Mouse (Mus musculus) heart, adult 2 months (tissue): ENCODE data around the gene Ano2. TPM values are rescaled to one million over a fixed set of nuclear protein-coding genes. Genes with fewer than 3 reads are reported as not detected.

Experiments
- DNase-seq, 2 experiments: peaks; one replicate each; pipeline ENCODE4 v3.0.0; 2021
- H3K27ac ChIP-seq: fragments of 200-600 bp; 2 replicates; pipeline ENCODE4 v1.8.1; 2022
- H3K27me3 ChIP-seq: fragments of 200-500 bp; 2 replicates; pipeline ENCODE4 v1.6.1; 2012; ENCODE audit warnings: mild to moderate bottlenecking, low read length, inconsistent platforms, mixed read lengths; ENCODE audit not compliant: control insufficient read depth, insufficient read depth
- H3K36me3 ChIP-seq: fragments of 200-500 bp; 2 replicates; pipeline ENCODE4 v1.6.1; 2012; ENCODE audit warnings: low read length, inconsistent platforms; ENCODE audit not compliant: control insufficient read depth, insufficient read depth
- H3K4me1 ChIP-seq: fragments of 200-500 bp; 2 replicates; pipeline ENCODE4 v1.6.1; 2011; ENCODE audit warnings: low read length; ENCODE audit not compliant: control insufficient read depth, insufficient read depth
- H3K4me3 ChIP-seq: fragments of 200-600 bp; 2 replicates; pipeline ENCODE4 v1.8.1; 2022
- H3K79me2 ChIP-seq: fragments of 200-500 bp; replicated peaks from 2 replicates; pipeline ENCODE4 v1.6.1; 2012; ENCODE audit warnings: mild to moderate bottlenecking, inconsistent platforms, low read length, moderate library complexity, mixed read lengths; ENCODE audit not compliant: control insufficient read depth, insufficient read depth
- H3K9ac ChIP-seq: fragments of 200-500 bp; 2 replicates; pipeline ENCODE4 v1.6.1; 2012; ENCODE audit warnings: low read depth, mild to moderate bottlenecking, control low read depth, inconsistent platforms, low read length, mixed read lengths
- CTCF ChIP-seq: fragments of 200-600 bp; IDR thresholded peaks from 2 replicates; pipeline ENCODE4 v1.8.1; 2022; ENCODE audit warnings: antibody characterized with exemption, mild to moderate bottlenecking, moderate library complexity
- EP300 ChIP-seq: fragments of 200-500 bp; IDR thresholded peaks from 2 replicates; pipeline ENCODE4 v1.6.1; 2011; ENCODE audit warnings: low read depth, low read length, control low read depth; ENCODE audit not compliant: insufficient read depth
- POLR2A ChIP-seq: fragments of 200-500 bp; IDR thresholded peaks from 2 replicates; pipeline ENCODE4 v1.6.1; 2011; ENCODE audit warnings: mild to moderate bottlenecking, low read depth, low read length, control low read depth; ENCODE audit not compliant: insufficient read depth
- WGBS: fragments of 180-500 bp; shearing (Covaris S2); methylation state at CpG from one replicate; pipeline ENCODE4 v1.1.7; 2018; 5-methylcytosine and 5-hydroxymethylcytosine counted together
- intact Hi-C: fragments of 180-260 bp; cut with DNase I; formaldehyde crosslinking; loops from one replicate; pipeline ENCODE4 v1.15.1; 2025
- long read RNA-seq: library from polyadenylated mRNA; stranded (forward); transcript quantifications from one replicate; pipeline ENCODE4 v2.0.0, GENCODE M21; 2021
- polyA plus RNA-seq: library from polyadenylated mRNA; depleted of rRNA; stranded (reverse); fragments of >200 nt; gene quantifications from 2 replicates; pipeline ENCODE4 v1.2.3, GENCODE M21; 2012; rRNA removed
- total RNA-seq, 2 experiments: library from RNA; stranded (reverse); gene quantifications; 2 replicates each; pipeline ENCODE4 v1.2.3; 2021

The Ano2 gene
- total RNA-seq (under 1 TPM in 1 of 2 experiments, not detected in 1; 0.30 TPM), polyA plus RNA-seq (0.08 TPM in 1 of 2 replicates, not detected in the other)
- long read RNA-seq = 0 reads

DNA sequence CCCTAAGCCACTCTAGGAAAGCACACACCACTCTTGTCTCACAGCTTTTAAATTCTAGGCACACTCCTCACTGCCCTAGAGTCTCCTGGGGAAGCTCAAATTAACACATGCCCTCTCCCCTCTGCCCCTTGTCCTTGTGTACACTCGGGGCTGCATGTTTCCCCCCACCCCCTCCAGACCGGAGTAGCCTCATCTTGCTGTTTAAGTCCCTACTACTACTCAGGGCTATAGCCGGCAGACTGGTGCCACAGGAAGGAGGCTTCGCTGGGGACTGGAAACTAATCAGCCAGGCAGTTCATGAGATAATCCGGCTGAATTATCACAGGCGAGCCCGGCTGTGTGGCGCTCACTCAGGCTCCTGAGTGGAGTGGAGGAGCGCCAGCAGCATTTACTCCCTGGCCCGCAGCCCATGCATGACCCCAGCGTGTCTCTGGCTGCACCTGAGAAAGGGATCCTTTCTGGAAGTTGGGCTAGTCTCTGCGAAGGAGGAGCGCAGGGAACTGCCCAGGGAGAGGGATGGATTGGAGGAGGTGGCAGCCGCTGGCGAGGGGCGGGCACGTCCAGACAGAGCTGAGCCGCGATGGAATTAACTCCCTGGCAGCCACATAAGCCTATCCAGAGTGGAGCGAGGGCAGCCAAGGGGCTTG, at the start of gene Ano2:
Gene Ano2 (plus strand): TSS at position 363 of the 647 bp plus-strand sequence.
- H3K9ac ChIP-seq = no peak within 1 kb of the TSS
- no peaks in the 10 kb centered on the region; the same call in 1 of the 2 replicates for H3K27me3 ChIP-seq
- WGBS = 7% methylated on average over 20 of the region's 20 CpGs
- H3K4me3 ChIP-seq = no peak within 1 kb of the TSS
- H3K36me3 ChIP-seq = no peaks in the 10 kb centered on the region
- TF ChIP-seq POLR2A (no peak), CTCF (no peak), EP300 (no peak)
- DNase-seq = peak in 1 of 2 experiments; percentile 5
- no peaks in the 10 kb centered on the region for H3K4me1 ChIP-seq
- intact Hi-C loops = no loop called here
- no peaks in the 10 kb centered on the region for H3K79me2 ChIP-seq
- H3K27ac ChIP-seq = no peak within 1 kb of the TSS

GRCm38 (mm10) chr6:125640486-125640885, 49.7 kb upstream of the Ano2 start:
- intact Hi-C loops = no loop called here
- no peaks in the 10 kb centered on the region for H3K79me2 ChIP-seq
- H3K4me1 ChIP-seq = no peaks in the 10 kb centered on the region
- no peak overlapping the region for H3K27ac ChIP-seq
- no peak overlapping the region for H3K4me3 ChIP-seq
- no peak overlapping the region for H3K9ac ChIP-seq
- H3K27me3 ChIP-seq = no peaks in the 10 kb centered on the region
- no peaks in the 10 kb centered on the region for H3K36me3 ChIP-seq
- no peak for DNase-seq
- TF ChIP-seq POLR2A (no peak), EP300 (no peak), CTCF (no peak)
- 58% methylated on average over 4 of the region's 4 CpGs for WGBS

DNA sequence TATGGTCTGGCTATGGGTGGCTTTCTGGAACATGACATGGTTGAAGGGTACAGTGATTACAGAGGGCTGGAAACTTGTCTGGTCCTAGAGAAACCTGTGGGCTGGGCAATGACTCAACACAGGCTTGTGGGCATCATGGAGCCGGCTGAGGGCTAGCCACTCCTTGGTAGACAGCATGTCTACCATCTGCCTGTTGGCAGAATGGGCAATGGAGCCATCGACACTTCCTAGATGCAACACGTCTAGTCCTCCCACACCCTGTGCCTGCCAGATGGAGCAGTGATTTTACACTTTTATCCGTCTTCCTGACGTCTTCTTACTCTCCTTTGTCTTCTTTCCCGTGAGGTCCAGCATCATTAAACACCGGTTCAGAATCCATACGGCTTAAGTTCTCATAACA, 49.1 kb upstream of the Ano2 start:
- WGBS = 79% methylated on average over 8 of the region's 8 CpGs
- H3K27ac ChIP-seq = no peak overlapping the region
- no peaks in the 10 kb centered on the region for H3K27me3 ChIP-seq
- DNase-seq = no peak
- H3K36me3 ChIP-seq = no peaks in the 10 kb centered on the region
- H3K4me3 ChIP-seq = no peak overlapping the region
- no peak for TF ChIP-seq CTCF
- TF ChIP-seq POLR2A = no peak
- TF ChIP-seq EP300 = no peak
- H3K9ac ChIP-seq = no peak overlapping the region
- no peaks in the 10 kb centered on the region for H3K4me1 ChIP-seq
- intact Hi-C loops = no loop called here
- H3K79me2 ChIP-seq = no peaks in the 10 kb centered on the region

- no peaks in the 10 kb centered on the region for H3K4me1 ChIP-seq
- intact Hi-C loops = no loop called here
- DNase-seq = no peak
- H3K79me2 ChIP-seq = no peaks in the 10 kb centered on the region
- H3K4me3 ChIP-seq = no peak overlapping the region
- WGBS = 71% methylated on average over 12 of the region's 12 CpGs
- H3K9ac ChIP-seq = no peak overlapping the region
- no peaks in the 10 kb centered on the region for H3K36me3 ChIP-seq
- no peak overlapping the region for H3K27ac ChIP-seq
- TF ChIP-seq POLR2A = no peak
- no peak for TF ChIP-seq EP300
- no peak for TF ChIP-seq CTCF
- H3K27me3 ChIP-seq = no peaks in the 10 kb centered on the region
Measured at GRCm38 (mm10) chr6:125648964-125649363, 41.3 kb upstream of the Ano2 start.

DNA sequence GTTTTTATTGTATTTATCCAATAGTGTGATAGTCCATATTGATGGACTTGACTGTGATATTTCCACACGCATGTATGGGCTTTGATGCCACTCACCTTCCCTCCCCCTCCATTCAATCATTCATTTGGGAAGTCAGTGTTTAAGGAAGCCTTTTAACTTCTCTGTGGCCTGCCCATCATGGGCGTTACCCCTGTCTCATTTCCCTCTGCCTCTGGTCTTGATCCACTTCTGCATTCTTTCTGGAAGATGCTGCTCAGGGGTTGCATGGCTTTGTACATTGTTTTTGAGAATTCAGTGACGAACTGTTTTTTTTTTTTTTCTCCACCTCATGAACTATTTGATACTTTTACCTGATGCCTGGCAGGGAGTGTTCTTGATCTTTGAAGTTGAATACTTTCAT, 38.9 kb upstream of the Ano2 start:
- no peak for DNase-seq
- 74% methylated on average over 3 of the region's 3 CpGs for WGBS
- Histone ChIP-seq H3K4me1 (no peaks in the 10 kb centered on the region), H3K79me2 (no peaks in the 10 kb centered on the region), H3K4me3 (no peak overlapping the region), H3K36me3 (no peaks in the 10 kb centered on the region), H3K9ac (no peak overlapping the region), H3K27ac (no peak overlapping the region), H3K27me3 (no peaks in the 10 kb centered on the region)
- no peak for TF ChIP-seq CTCF
- no peak for TF ChIP-seq POLR2A
- no peak for TF ChIP-seq EP300
- intact Hi-C loops = no loop called here

- DNase-seq = no peak
- Histone ChIP-seq H3K27ac (no peak overlapping the region), H3K27me3 (no peaks in the 10 kb centered on the region), H3K4me3 (no peak overlapping the region), H3K9ac (no peak overlapping the region), H3K36me3 (no peaks in the 10 kb centered on the region), H3K4me1 (no peaks in the 10 kb centered on the region), H3K79me2 (no peaks in the 10 kb centered on the region)
- no peak for TF ChIP-seq CTCF
- no peak for TF ChIP-seq POLR2A
- no peak for TF ChIP-seq EP300
- 52% methylated on average over 1 of the region's 1 CpGs for whole genome bisulfite sequencing
- intact Hi-C loops = no loop called here
Measured at GRCm38 (mm10) chr6:125653416-125653815, 36.8 kb upstream of the Ano2 start.
